Mouse (Mus musculus): ENCODE results near the gene Prkcb.

Gene Prkcb

GRCm38 (mm10) chr7:122290771-122291170 is 2.2 kb downstream of the Prkcb start:
- DNase-seq, result no peak

GRCm38 (mm10) chr7:122292151-122292550 is 3.6 kb downstream of the Prkcb start:
- no peak for DNase-seq

- DNase-seq, result no peak
Measured at GRCm38 (mm10) chr7:122294111-122294510, 5.6 kb downstream of the Prkcb start.

- no peak for DNase-seq
Measured at GRCm38 (mm10) chr7:122295363-122295762, 6.8 kb downstream of the Prkcb start.

GRCm38 (mm10) chr7:122296331-122296730 is 7.8 kb downstream of the Prkcb start:
- no peak for DNase-seq

- DNase-seq, result no peak
Measured at GRCm38 (mm10) chr7:122296805-122297204, 8.3 kb downstream of the Prkcb start.

GRCm38 (mm10) chr7:122297627-122298026 is 9.1 kb downstream of the Prkcb start:
- no peak for DNase-seq

- DNase-seq, result no peak
Measured at GRCm38 (mm10) chr7:122298715-122299114, 10.2 kb downstream of the Prkcb start.

GRCm38 (mm10) chr7:122300538-122300937 is 12.0 kb downstream of the Prkcb start:
- DNase-seq, result no peak

GRCm38 (mm10) chr7:122302538-122302937 is 14.0 kb downstream of the Prkcb start:
- DNase-seq, result no peak

GRCm38 (mm10) chr7:122303988-122304387 is 15.4 kb downstream of the Prkcb start:
- DNase-seq, result no peak

- no peak for DNase-seq
Measured at GRCm38 (mm10) chr7:122304521-122304920, 16.0 kb downstream of the Prkcb start.

- no peak for DNase-seq
Measured at GRCm38 (mm10) chr7:122307241-122307640, 18.7 kb downstream of the Prkcb start.

GRCm38 (mm10) chr7:122308661-122309060 is 20.1 kb downstream of the Prkcb start:
- no peak for DNase-seq

GRCm38 (mm10) chr7:122309909-122310725 is 21.6 kb downstream of the Prkcb start:
- DNase-seq, result no peak

GRCm38 (mm10) chr7:122310726-122311018 is 22.1 kb downstream of the Prkcb start:
- no peak for DNase-seq

GRCm38 (mm10) chr7:122313690-122314477 is 25.3 kb downstream of the Prkcb start:
- DNase-seq, result no peak

GRCm38 (mm10) chr7:122315720-122316331 is 27.3 kb downstream of the Prkcb start:
- no peak for DNase-seq

- no peak for DNase-seq
Measured at GRCm38 (mm10) chr7:122316681-122317080, 28.1 kb downstream of the Prkcb start.

GRCm38 (mm10) chr7:122317485-122317884 is 28.9 kb downstream of the Prkcb start:
- no peak for DNase-seq

GRCm38 (mm10) chr7:122319566-122319965 is 31.0 kb downstream of the Prkcb start:
- no peak for DNase-seq

- DNase-seq, result no peak
Measured at GRCm38 (mm10) chr7:122320843-122321544, 32.4 kb downstream of the Prkcb start.

GRCm38 (mm10) chr7:122322038-122322690 is 33.6 kb downstream of the Prkcb start:
- DNase-seq, result no peak
